Mouse (Mus musculus) ES-Bruce4 (cell line): Measurements from ENCODE around the gene Camta1. TPM values are rescaled to one million over a fixed set of nuclear protein-coding genes. Genes with fewer than 3 reads are reported as not detected.
"Not testable (repeated sequence)": the region's sequence is repeated elsewhere in the genome, so short reads cannot be mapped to it uniquely, and the experiment has no call there.

Experiments used
- H3K27ac ChIP-seq: 2 replicates; pipeline ENCODE4 v1.5.1; 2012; ENCODE audit warnings: low read length, inconsistent platforms; ENCODE audit not compliant: insufficient read depth
- H3K27me3 ChIP-seq: 2 replicates; pipeline ENCODE4 v1.6.1; 2012; ENCODE audit warnings: mild to moderate bottlenecking, low read length, inconsistent platforms; ENCODE audit not compliant: control insufficient read depth, poor library complexity, insufficient read depth, severe bottlenecking
- H3K36me3 ChIP-seq: 2 replicates; pipeline ENCODE4 v1.6.1; 2012; ENCODE audit warnings: inconsistent platforms, mild to moderate bottlenecking, low read length, moderate library complexity; ENCODE audit not compliant: control insufficient read depth, poor library complexity, insufficient read depth, severe bottlenecking
- H3K4me1 ChIP-seq: one replicate; pipeline ENCODE4 v1.8.1; 2011; ENCODE audit warnings: low read length; ENCODE audit not compliant: control insufficient read depth, insufficient read depth
- H3K4me3 ChIP-seq: 2 replicates; pipeline ENCODE4 v1.5.1; 2011; ENCODE audit warnings: low read depth, mild to moderate bottlenecking, low read length
- H3K9ac ChIP-seq: 2 replicates; pipeline ENCODE4 v1.6.1; 2012; ENCODE audit warnings: low read depth, mild to moderate bottlenecking, inconsistent platforms; ENCODE audit not compliant: poor library complexity, severe bottlenecking
- H3K9me3 ChIP-seq: replicated peaks from 2 replicates; pipeline ENCODE4 v1.6.1; 2012; ENCODE audit warnings: mild to moderate bottlenecking, low read length, inconsistent platforms; ENCODE audit not compliant: control insufficient read depth, poor library complexity, insufficient read depth, severe bottlenecking
- CTCF ChIP-seq: IDR thresholded peaks from one replicate; pipeline ENCODE4 v1.8.1; 2011; ENCODE audit warnings: low read depth, low read length
- EP300 ChIP-seq: IDR thresholded peaks from 2 replicates; pipeline ENCODE4 v1.6.1; 2011; ENCODE audit warnings: low read depth, low read length; ENCODE audit not compliant: insufficient read depth
- POLR2A ChIP-seq: IDR thresholded peaks from one replicate; pipeline ENCODE4 v1.8.1; 2011; ENCODE audit warnings: low read length; ENCODE audit not compliant: insufficient read depth
- polyA plus RNA-seq: library from polyadenylated mRNA; stranded (reverse); fragments of >200 nt; gene quantifications from 2 replicates; pipeline ENCODE4 v1.2.4, GENCODE M21; 2011; ENCODE audit warnings: low read depth; ENCODE audit not compliant: missing spikeins, insufficient read depth, insufficient read length

Camta1 gene
- polyA plus RNA-seq, 1 experiment: 85.3 TPM

DNA sequence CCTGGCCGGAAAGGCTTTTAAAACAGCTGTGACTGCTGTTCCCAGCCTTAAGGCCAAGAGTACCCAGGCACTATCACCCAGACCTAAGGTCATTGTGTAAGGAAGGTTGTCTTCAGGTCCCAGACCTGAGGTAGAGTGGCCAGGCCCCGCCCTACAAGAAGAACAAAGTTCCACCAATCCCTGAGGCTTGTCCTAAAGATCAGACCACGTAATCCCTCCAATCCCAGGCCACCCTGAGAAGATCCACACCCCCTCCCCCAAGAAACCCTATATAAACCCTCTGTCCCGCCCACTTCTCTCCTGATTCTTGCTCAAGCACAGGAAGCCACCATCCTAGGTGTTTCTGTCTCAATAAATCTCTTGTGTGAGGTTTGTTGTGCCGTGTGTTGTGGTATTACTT lies 981.3 kb downstream of the Camta1 start:
- H3K9me3 ChIP-seq: no peaks in the 10 kb centered on the region
- H3K4me1 ChIP-seq: no peaks in the 10 kb centered on the region
- TF ChIP-seq POLR2A (no peak), CTCF (no peak), EP300 (0 out of 2 replicates have a peak, but pooled peaks have one; percentile 36)
- peak overlapping the region; percentile 94 for H3K27ac ChIP-seq
- no peaks in the 10 kb centered on the region for H3K36me3 ChIP-seq
- no peak overlapping the region for H3K4me3 ChIP-seq
- no peaks in the 10 kb centered on the region for H3K27me3 ChIP-seq
- peak overlapping the region; percentile 59 for H3K9ac ChIP-seq

DNA sequence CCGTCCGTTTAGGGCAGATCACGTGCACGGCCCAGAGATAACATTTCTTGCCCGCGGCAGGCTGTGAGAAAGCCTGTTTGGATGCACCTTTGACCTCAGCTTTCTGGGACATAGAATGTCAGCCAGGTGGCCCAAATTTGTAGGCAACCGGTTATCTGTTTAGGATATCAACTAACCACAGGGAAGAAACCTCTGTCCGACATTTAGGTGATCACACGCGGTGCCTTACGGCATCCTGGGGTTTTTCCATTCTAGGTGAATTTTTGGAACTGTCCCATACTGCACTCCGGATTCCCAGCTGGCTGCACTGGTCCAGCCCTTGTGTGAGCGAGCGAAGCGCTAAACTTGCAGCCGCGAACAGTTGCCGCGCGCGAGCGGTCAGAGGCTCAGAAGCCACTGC lies 982.0 kb downstream of the Camta1 start:
- Histone ChIP-seq H3K36me3 (no peaks in the 10 kb centered on the region), H3K27me3 (no peaks in the 10 kb centered on the region), H3K4me1 (no peaks in the 10 kb centered on the region), H3K4me3 (peak overlapping the region; percentile 40), H3K9me3 (no peaks in the 10 kb centered on the region), H3K9ac (peak overlapping the region; percentile 59), H3K27ac (peak overlapping the region; percentile 60)
- TF ChIP-seq POLR2A: no peak
- no peak for TF ChIP-seq EP300
- TF ChIP-seq CTCF: no peak

DNA sequence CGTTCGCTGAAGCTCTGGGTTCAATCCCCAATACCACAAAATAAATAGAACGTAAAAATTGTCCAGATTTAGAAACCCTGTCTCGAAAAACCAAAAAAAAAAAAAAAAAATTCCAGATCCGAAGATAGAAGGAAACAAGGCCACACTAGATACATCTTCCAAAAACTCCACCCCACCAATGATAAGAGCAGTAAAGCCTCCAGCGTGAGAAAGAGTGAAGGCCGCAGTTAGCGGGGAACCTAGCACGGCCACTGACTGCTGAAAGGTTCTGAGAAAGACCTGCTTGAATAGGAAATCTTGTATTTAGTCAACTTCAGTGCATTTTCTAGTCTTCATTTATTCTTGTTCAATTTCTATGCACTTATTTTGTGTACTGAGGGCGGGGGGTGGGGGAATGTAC lies 986.3 kb downstream of the Camta1 start:
- no peaks in the 10 kb centered on the region for H3K9me3 ChIP-seq
- no peak overlapping the region for H3K4me3 ChIP-seq
- no peaks in the 10 kb centered on the region for H3K4me1 ChIP-seq
- no peaks in the 10 kb centered on the region for H3K27me3 ChIP-seq
- no peaks in the 10 kb centered on the region for H3K36me3 ChIP-seq
- no peak for TF ChIP-seq POLR2A
- TF ChIP-seq EP300: no peak
- no peak for TF ChIP-seq CTCF
- H3K9ac ChIP-seq: no peak overlapping the region
- H3K27ac ChIP-seq: no peak overlapping the region

GRCm38 (mm10) chr4:150874416-150874815 lies 987.3 kb downstream of the Camta1 start:
- not testable (repeated sequence) for H3K36me3 ChIP-seq, H3K9me3 ChIP-seq, H3K27ac ChIP-seq, H3K9ac ChIP-seq, H3K27me3 ChIP-seq, H3K4me1 ChIP-seq, H3K4me3 ChIP-seq

- Histone ChIP-seq H3K36me3 (0 out of 2 replicates have a peak, but pooled peaks cover 4% of the 10 kb centered on the region), H3K9me3 (no peaks in the 10 kb centered on the region), H3K9ac (no peak overlapping the region), H3K4me1 (no peaks in the 10 kb centered on the region), H3K27me3 (no peaks in the 10 kb centered on the region), H3K27ac (no peak overlapping the region), H3K4me3 (no peak overlapping the region)
- TF ChIP-seq EP300 (no peak), CTCF (no peak), POLR2A (no peak)
Observed at GRCm38 (mm10) chr4:150872681-150873080, 989.0 kb downstream of the Camta1 start.

DNA sequence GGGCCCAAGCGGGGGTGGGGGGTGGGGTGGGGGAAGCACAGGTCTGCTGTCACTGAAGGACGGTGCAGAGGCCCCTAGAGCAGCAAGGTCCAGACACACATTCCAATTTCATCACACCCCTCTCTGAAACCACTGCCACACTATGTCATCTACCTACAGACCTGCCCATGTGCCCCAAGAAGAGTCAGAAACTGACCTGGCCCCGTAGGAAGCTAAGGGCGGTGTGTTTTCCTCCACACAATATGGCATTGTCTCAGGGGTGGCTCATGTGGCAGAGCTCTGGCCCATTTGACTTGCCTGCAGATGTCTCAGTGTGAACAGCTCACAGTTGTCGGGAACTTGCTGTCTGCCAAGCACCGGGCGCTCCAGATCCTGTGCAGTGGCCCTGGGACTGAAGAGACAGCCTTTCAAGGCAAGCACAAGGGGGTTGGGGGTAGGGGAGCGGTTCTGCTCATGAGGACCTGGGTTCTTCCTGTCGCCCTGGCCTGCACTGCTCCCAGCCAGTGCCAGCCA lies 989.5 kb downstream of the Camta1 start:
- no peak overlapping the region for H3K9ac ChIP-seq
- H3K4me3 ChIP-seq: no peak overlapping the region
- no peak for TF ChIP-seq EP300
- TF ChIP-seq CTCF: no peak
- no peak for TF ChIP-seq POLR2A

More for the DNA sequence above, 989.5 kb downstream of the Camta1 start:
- Histone ChIP-seq H3K27me3 (no peaks in the 10 kb centered on the region), H3K27ac (no peak overlapping the region), H3K9me3 (no peaks in the 10 kb centered on the region), H3K36me3 (0 out of 2 replicates have a peak, but pooled peaks cover 7% of the 10 kb centered on the region), H3K4me1 (no peaks in the 10 kb centered on the region)
